Mouse (Mus musculus) liver, adult 2 months (tissue): Measurements from ENCODE around the gene Nkain2. TPM values are rescaled to one million over a fixed set of nuclear protein-coding genes. Genes with fewer than 3 reads are reported as not detected.

ENCODE experiments used
- DNase-seq: peaks from one replicate; pipeline ENCODE4 v3.0.0-alpha.2; 2011; ENCODE audit warnings: low read depth, low spot score; ENCODE audit errors: extremely low read depth
- H3K27ac ChIP-seq: fragments of 200-500 bp; replicated peaks from 2 replicates; pipeline ENCODE4 v1.5.1; 2012; ENCODE audit warnings: low read depth, mild to moderate bottlenecking, control low read depth, inconsistent platforms, low read length; ENCODE audit not compliant: insufficient read depth
- H3K27me3 ChIP-seq: fragments of 200-500 bp; 2 replicates; pipeline ENCODE4 v1.6.1; 2012; ENCODE audit warnings: mild to moderate bottlenecking, moderate library complexity, low read length, inconsistent platforms; ENCODE audit not compliant: control insufficient read depth, insufficient read depth
- H3K36me3 ChIP-seq: fragments of 200-500 bp; 2 replicates; pipeline ENCODE4 v1.6.1; 2012; ENCODE audit warnings: low read length, inconsistent platforms; ENCODE audit not compliant: control insufficient read depth, insufficient read depth
- H3K4me1 ChIP-seq: fragments of 200-500 bp; 2 replicates; pipeline ENCODE4 v1.6.1; 2011; ENCODE audit warnings: low read length; ENCODE audit not compliant: control insufficient read depth, insufficient read depth
- H3K4me3 ChIP-seq: fragments of 200-500 bp; 2 replicates; pipeline ENCODE4 v1.5.1; 2011; ENCODE audit warnings: low read depth, mild to moderate bottlenecking, control low read depth, low read length, moderate library complexity; ENCODE audit not compliant: insufficient read depth
- H3K79me2 ChIP-seq: fragments of 200-500 bp; 2 replicates; pipeline ENCODE4 v1.6.1; 2012; ENCODE audit warnings: inconsistent platforms, mild to moderate bottlenecking, low read length, moderate library complexity; ENCODE audit not compliant: control insufficient read depth, insufficient read depth
- H3K9ac ChIP-seq: fragments of 200-500 bp; 2 replicates; pipeline ENCODE4 v1.6.1; 2012; ENCODE audit warnings: low read depth, mild to moderate bottlenecking, control low read depth, inconsistent platforms, low read length
- CTCF ChIP-seq: fragments of 200-500 bp; IDR thresholded peaks from 2 replicates; pipeline ENCODE4 v1.5.1; 2011; ENCODE audit warnings: low read depth, low read length, control low read depth
- POLR2A ChIP-seq: fragments of 200-500 bp; IDR thresholded peaks from 2 replicates; pipeline ENCODE4 v1.6.1; 2011; ENCODE audit warnings: low read length, control low read depth; ENCODE audit not compliant: insufficient read depth; ENCODE audit errors: extremely low read depth
- WGBS: fragments of 180-500 bp; shearing (Covaris S2); methylation state at CpG from one replicate; pipeline ENCODE4 v1.1.7; 2018; 5-methylcytosine and 5-hydroxymethylcytosine counted together
- polyA plus RNA-seq: library from polyadenylated mRNA; depleted of rRNA; stranded (reverse); fragments of >200 nt; gene quantifications from 2 replicates; pipeline ENCODE4 v1.2.3, GENCODE M21; 2012
- total RNA-seq: library from RNA; depleted of rRNA; stranded (reverse); fragments of >200 nt; gene quantifications from 2 replicates; pipeline ENCODE4 v1.2.3, GENCODE M21; 2014

Gene Nkain2
- total and polyA plus RNA-seq, 2 experiments, result 0.23 to 0.55 TPM

GRCm38 (mm10) chr10:32631043-32631442 lies 259.2 kb downstream of the Nkain2 start:
- TF ChIP-seq CTCF (no peak), POLR2A (no peak)
- WGBS, result 89% methylated on average over 2 of the region's 2 CpGs
- no peaks in the 10 kb centered on the region for H3K4me1 ChIP-seq
- no peaks in the 10 kb centered on the region for H3K36me3 ChIP-seq
- no peak overlapping the region for H3K9ac ChIP-seq
- no peak for DNase-seq
- no peaks in the 10 kb centered on the region for H3K27me3 ChIP-seq
- H3K27ac ChIP-seq, result no peak overlapping the region
- no peaks in the 10 kb centered on the region for H3K79me2 ChIP-seq
- H3K4me3 ChIP-seq, result no peak overlapping the region

DNA sequence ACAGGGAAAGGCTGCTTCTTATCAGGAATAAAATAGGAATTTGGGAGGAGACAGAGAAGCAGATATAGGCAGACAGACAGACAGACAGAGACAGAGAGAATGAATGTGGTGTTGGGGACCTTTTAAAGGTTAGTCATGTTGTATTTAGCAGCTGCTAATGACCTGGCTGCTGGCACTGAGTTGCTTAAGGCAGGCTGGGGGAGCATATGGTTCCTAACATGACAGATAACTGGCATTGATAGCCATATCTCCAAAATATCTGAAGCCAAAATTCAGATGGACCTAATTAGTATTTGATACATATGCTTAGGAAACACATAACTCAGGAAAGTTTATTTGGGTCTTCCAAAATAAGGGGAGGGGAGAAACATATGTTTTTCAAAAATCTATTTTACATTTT lies 285.8 kb downstream of the Nkain2 start:
- H3K27ac ChIP-seq, result no peak overlapping the region
- no peaks in the 10 kb centered on the region for H3K27me3 ChIP-seq
- no peaks in the 10 kb centered on the region for H3K36me3 ChIP-seq
- no peak for TF ChIP-seq CTCF
- TF ChIP-seq POLR2A, result no peak
- H3K4me1 ChIP-seq, result no peaks in the 10 kb centered on the region
- no peak overlapping the region for H3K9ac ChIP-seq
- no peak overlapping the region for H3K4me3 ChIP-seq
- DNase-seq, result no peak
- H3K79me2 ChIP-seq, result no peaks in the 10 kb centered on the region

DNA sequence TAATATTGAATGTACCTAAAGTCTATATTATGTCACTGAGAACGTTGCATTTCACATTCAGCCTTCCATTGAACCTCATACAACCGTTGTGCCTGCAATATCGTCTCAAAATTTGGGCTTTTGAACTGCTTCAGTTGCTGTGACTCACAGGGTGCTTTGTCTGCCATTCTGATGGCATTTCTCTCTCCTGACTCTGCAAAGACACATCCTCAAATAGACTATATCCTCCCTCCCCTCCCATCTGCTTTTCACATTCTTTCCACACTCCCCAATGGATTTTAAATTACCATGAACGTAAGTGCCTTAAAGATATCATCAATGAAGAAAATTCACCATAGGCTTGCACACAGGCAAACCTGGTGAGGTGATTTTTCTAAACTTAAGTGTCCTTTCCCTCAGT lies 287.5 kb downstream of the Nkain2 start:
- Histone ChIP-seq H3K9ac (no peak overlapping the region), H3K79me2 (no peaks in the 10 kb centered on the region), H3K27me3 (no peaks in the 10 kb centered on the region), H3K27ac (no peak overlapping the region), H3K36me3 (no peaks in the 10 kb centered on the region), H3K4me3 (no peak overlapping the region), H3K4me1 (no peaks in the 10 kb centered on the region)
- no peak for DNase-seq
- WGBS, result 70% methylated on average over 4 of the region's 4 CpGs
- TF ChIP-seq CTCF (no peak), POLR2A (no peak)

DNA sequence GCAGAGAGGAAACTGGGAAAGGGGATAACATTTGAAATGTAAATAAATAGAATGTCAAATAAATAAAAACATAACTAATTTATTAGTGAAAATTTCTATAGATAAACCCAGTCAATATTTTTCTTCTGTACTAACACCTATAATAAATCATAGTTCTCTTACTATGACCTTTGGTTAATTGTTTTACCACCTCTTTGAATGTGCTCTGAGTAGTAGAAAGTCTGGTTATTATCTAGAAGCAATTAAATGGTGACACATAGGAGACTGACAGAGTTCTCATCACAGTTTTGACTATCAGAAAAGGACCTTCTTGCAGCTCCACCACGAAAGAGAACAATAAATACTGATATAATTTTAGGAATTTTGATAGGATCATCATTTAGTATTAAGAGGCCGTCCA lies 295.3 kb downstream of the Nkain2 start:
- Histone ChIP-seq H3K79me2 (no peaks in the 10 kb centered on the region), H3K36me3 (no peaks in the 10 kb centered on the region), H3K4me3 (no peak overlapping the region), H3K27me3 (no peaks in the 10 kb centered on the region), H3K27ac (no peak overlapping the region), H3K4me1 (no peaks in the 10 kb centered on the region), H3K9ac (no peak overlapping the region)
- DNase-seq, result no peak
- no peak for TF ChIP-seq POLR2A
- TF ChIP-seq CTCF, result no peak
- WGBS, result 56% methylated on average over 2 of the region's 2 CpGs

DNA sequence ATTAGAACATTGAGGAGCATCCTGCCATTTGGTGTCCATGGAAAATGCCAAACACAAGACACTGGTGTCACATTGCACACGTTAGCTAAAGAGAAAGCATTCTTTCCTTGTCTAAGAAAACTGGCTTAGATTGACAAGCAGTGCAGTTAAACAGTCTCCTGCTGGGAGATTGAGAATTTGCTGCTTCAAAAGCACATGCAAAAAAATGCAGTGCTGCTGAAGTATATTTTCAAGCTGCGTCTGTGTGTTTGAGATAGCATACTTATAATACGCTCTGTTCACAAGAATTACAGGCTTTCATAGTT lies 313.0 kb downstream of the Nkain2 start:
- no peak overlapping the region for H3K4me3 ChIP-seq

DNA sequence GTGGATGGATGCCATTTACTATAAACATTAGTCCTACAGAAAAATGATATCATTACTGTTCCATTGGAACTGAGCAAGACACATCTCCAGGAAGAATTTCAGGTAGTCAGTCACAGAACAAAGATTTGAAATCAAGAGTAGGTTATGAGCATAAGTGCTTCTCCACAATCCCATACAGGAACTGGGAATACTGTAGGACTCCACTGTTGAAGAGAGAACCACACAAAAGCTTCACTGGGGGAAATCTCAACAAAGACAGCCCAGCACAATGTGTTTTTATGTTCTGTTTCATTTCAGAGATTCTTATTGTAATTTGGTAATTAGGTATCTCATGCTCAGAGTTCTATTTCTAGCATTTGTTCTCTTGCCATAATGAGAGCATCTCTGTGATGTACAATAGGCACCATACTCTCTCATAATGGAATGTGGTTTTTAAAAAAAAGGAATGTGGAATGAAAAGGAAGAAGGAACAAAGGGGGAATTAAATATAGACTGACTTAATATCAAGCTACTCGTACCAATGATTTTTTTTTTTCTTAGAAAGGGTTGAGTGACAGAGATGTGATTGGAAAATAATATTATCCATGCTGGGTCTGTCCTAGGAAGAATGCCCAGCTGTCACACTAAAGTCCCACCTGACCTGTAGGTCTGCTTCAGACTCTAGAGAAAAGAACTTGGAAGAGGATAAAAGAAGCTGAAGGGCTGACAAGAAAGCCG lies 313.5 kb downstream of the Nkain2 start:
- Histone ChIP-seq H3K36me3 (no peaks in the 10 kb centered on the region), H3K79me2 (no peaks in the 10 kb centered on the region), H3K27ac (no peak overlapping the region), H3K4me1 (no peaks in the 10 kb centered on the region), H3K9ac (no peak overlapping the region), H3K27me3 (no peaks in the 10 kb centered on the region), H3K4me3 (no peak overlapping the region)
- no peak for DNase-seq
- 70% methylated on average over 2 of the region's 2 CpGs for WGBS
- TF ChIP-seq POLR2A (no peak), CTCF (no peak)

More for the DNA sequence above, 313.0 kb downstream of the Nkain2 start:
- no peak for DNase-seq
- Histone ChIP-seq H3K4me1 (no peaks in the 10 kb centered on the region), H3K36me3 (no peaks in the 10 kb centered on the region), H3K27ac (no peak overlapping the region), H3K27me3 (no peaks in the 10 kb centered on the region), H3K79me2 (no peaks in the 10 kb centered on the region), H3K9ac (no peak overlapping the region)
- TF ChIP-seq POLR2A, result no peak
- TF ChIP-seq CTCF, result no peak
- 66% methylated on average over 3 of the region's 3 CpGs for WGBS
